Mouse (Mus musculus) C2C12 (cell line): ENCODE measurements around the gene Bsn. TPM values are rescaled to one million over a fixed set of nuclear protein-coding genes. Genes with fewer than 3 reads are reported as not detected.

Experiments
- H3K27me3 ChIP-seq: one replicate; pipeline ENCODE4 v1.6.1; 2011; ENCODE audit not compliant: control insufficient read depth, insufficient read depth, insufficient read length
- H3K36me3 ChIP-seq: one replicate; pipeline ENCODE4 v1.6.1; 2011; ENCODE audit not compliant: control insufficient read depth, insufficient read depth
- H3K4me3 ChIP-seq: one replicate; pipeline ENCODE4 v1.5.1; 2011; ENCODE audit warnings: mild to moderate bottlenecking, control low read depth; ENCODE audit not compliant: poor library complexity, insufficient read depth, severe bottlenecking
- H3K79me2 ChIP-seq: one replicate; pipeline ENCODE4 v1.6.1; 2011; ENCODE audit not compliant: control insufficient read depth, insufficient read depth
- H3K79me3 ChIP-seq: one replicate; pipeline ENCODE4 v1.6.1; 2011; ENCODE audit warnings: low read depth, control low read depth
- H3ac ChIP-seq: one replicate; pipeline ENCODE3; 2011; ENCODE audit warnings: low read depth; ENCODE audit not compliant: control insufficient read depth, insufficient read length
- CEBPB ChIP-seq: IDR thresholded peaks from one replicate; pipeline ENCODE4 v1.6.1; 2011; ENCODE audit warnings: low read depth, mild to moderate bottlenecking, control low read depth, moderate library complexity
- CTCF ChIP-seq: IDR thresholded peaks from one replicate; pipeline ENCODE4 v1.5.1; 2011; ENCODE audit not compliant: control insufficient read depth, insufficient read depth, insufficient read length
- FOSL1 ChIP-seq: IDR thresholded peaks from one replicate; pipeline ENCODE4 v1.8.0; 2011; ENCODE audit warnings: mild to moderate bottlenecking, low read length; ENCODE audit not compliant: poor library complexity, insufficient read depth, severe bottlenecking
- MAX ChIP-seq: IDR thresholded peaks from one replicate; pipeline ENCODE4 v1.6.1; 2011; ENCODE audit warnings: mild to moderate bottlenecking, control low read depth
- MYOD1 ChIP-seq: IDR thresholded peaks from one replicate; pipeline ENCODE4 v1.6.1; 2011; ENCODE audit warnings: low read depth; ENCODE audit not compliant: control insufficient read depth, insufficient read length
- MYOG ChIP-seq: IDR thresholded peaks from one replicate; pipeline ENCODE4 v1.6.1; 2011; ENCODE audit not compliant: control insufficient read depth, insufficient read length; ENCODE audit errors: extremely low read depth
- USF1 ChIP-seq: IDR thresholded peaks from one replicate; pipeline ENCODE4 v1.6.1; 2011; ENCODE audit warnings: low read depth, mild to moderate bottlenecking, control low read depth, moderate library complexity
- long read RNA-seq, 2 experiments: library from polyadenylated mRNA; unstranded; transcript quantifications; one replicate each; pipeline ENCODE4 v2.0.0; 2019 to 2020
- polyA plus RNA-seq: library from polyadenylated mRNA; unstranded; fragments of >200 nt; fragmentation: generic; extraction: Trizol; gene quantifications from one replicate; pipeline ENCODE4 v1.2.1, GENCODE M21; 2012; ENCODE audit warnings: missing spikeins

Gene Bsn
- polyA plus RNA-seq, result 0.85 TPM
- long read RNA-seq, experiment 1, result 0 reads
- long read RNA-seq, experiment 2, partial matches to known transcripts, result 15 of 15 reads
- long read RNA-seq, experiment 2, other reads (novel, unspliced or antisense), result 0 of 15 reads

DNA sequence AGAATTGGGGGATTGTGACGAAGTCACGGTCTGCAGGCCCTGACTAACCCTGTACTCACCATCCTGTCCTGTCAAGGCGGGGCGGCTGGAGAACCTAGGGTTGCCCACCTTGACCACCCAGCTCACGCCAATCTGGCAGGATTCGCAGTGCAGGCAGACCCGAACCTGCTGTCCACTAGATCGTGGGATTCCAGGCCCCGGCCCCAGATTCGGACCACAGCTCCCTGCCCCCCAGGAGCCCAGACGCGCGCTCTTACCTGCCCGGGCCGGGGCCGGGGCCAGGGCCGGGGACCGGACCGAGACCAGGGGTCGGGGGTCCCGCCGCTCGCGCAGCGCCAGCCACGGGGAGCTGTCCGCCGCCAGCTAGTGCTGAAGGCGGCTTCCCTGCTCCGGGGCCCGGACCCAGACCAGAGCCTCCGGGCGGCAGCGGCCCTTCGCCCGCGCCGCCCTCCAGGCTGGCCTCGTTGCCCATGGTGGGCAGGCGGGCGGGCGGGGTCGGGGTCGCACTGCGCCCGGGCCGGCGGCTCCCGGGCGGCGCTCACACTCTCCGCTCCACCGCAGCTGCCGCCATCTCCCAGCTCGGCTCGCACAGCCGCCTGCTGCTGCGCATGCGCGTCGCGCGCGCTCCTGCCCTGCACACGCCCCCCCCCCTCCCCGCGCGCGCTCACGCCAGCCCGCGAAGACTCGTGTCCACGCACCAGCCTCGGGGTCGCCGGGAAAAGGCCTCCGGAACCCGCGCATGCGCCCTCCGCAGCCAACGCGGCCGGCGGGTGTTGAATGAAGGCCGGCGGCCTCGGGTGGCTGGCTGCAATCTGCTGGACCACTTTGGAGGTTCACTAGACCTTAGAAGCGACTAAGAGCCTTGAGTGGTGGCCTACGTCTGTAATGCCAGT, at the start of gene Bsn:
Bsn (minus strand) TSS at position 598 of the 893 bp plus-strand sequence.
- Histone ChIP-seq H3K79me2 (no peaks in the 10 kb centered on the region), H3K79me3 (no peaks in the 10 kb centered on the region), H3ac (no peak within 1 kb of the TSS), H3K27me3 (peaks cover 54% of the 10 kb centered on the region), H3K36me3 (no peaks in the 10 kb centered on the region), H3K4me3 (no peak within 1 kb of the TSS)
- TF ChIP-seq FOSL1 (no peak), MYOG (no peak), USF1 (no peak), CTCF (no peak), CEBPB (no peak), MYOD1 (no peak), MAX (no peak)

DNA sequence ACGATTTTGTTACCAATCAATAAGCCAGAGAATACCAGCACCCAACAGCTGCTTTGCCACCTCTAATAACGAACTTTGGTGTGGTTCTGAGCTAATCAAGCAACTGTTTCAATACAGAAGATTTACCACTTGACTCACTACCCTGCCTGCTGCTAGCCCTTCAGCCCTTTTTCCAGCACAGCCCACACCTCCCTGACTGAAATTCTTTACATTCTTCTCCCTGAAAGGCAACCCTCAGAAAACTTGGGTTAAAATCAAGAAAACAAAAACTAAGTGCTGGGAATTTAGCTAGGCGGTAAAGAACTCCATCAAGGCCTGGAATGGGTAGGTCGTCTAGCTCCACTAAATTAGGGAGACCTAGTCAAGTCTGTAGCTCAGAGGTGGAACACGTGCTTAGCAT, 49.8 kb upstream of the Bsn start:
- H3K79me3 ChIP-seq, result no peaks in the 10 kb centered on the region
- no peaks in the 10 kb centered on the region for H3K27me3 ChIP-seq
- TF ChIP-seq MAX (no peak), USF1 (no peak), MYOD1 (no peak), CTCF (no peak), FOSL1 (no peak), CEBPB (no peak), MYOG (no peak)
- no peaks in the 10 kb centered on the region for H3K79me2 ChIP-seq
- no peak overlapping the region for H3K4me3 ChIP-seq
- peaks cover 3% of the 10 kb centered on the region for H3K36me3 ChIP-seq
- no peak overlapping the region for H3ac ChIP-seq

DNA sequence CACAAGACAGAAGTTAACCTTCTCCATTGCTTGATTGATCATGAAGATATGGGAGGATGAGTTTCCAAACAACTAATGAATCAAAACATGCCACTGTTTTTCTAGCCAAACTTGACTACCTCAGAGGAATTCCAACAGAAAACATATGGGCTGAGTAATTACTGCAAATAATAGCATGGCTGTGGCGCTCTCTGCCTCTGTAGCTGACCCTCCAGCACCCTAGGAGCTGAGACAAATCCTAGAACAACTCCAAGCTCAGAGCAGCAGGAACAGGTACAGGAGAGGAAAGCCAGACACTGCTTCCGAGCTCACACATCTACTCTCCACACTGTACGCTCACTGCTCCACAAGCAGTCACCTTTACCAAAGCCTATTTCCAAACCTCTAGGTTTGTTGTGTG, 48.6 kb upstream of the Bsn start:
- H3K27me3 ChIP-seq, result no peaks in the 10 kb centered on the region
- peaks cover 2% of the 10 kb centered on the region for H3K36me3 ChIP-seq
- H3K79me3 ChIP-seq, result peaks cover 2% of the 10 kb centered on the region
- TF ChIP-seq FOSL1 (no peak), CTCF (no peak), CEBPB (no peak), MYOD1 (no peak), USF1 (no peak), MYOG (no peak), MAX (no peak)
- no peak overlapping the region for H3ac ChIP-seq
- no peaks in the 10 kb centered on the region for H3K79me2 ChIP-seq
- no peak overlapping the region for H3K4me3 ChIP-seq

DNA sequence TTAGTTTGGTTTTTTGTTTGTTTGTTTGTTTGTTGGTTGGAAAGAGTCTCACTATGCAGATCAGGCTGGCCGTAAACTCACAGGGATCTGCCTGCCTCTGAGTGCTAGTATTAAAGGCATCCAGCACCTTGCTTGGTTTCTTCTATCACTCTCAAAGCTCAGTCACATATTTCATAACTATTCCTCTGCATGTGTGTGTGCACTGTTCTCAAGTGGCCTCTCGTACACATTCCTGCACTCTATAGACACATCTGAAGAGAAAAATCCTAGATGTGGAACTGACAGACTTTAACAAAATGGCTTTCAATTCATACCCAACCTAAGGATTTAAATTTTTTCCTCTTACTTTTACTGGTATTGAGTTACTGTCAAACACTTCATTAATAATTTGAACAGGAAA, 48.2 kb upstream of the Bsn start:
- Histone ChIP-seq H3K4me3 (no peak overlapping the region), H3K79me3 (peaks cover 2% of the 10 kb centered on the region), H3ac (no peak overlapping the region), H3K27me3 (no peaks in the 10 kb centered on the region), H3K79me2 (no peaks in the 10 kb centered on the region), H3K36me3 (no peaks in the 10 kb centered on the region)
- TF ChIP-seq CEBPB, result no peak

DNA sequence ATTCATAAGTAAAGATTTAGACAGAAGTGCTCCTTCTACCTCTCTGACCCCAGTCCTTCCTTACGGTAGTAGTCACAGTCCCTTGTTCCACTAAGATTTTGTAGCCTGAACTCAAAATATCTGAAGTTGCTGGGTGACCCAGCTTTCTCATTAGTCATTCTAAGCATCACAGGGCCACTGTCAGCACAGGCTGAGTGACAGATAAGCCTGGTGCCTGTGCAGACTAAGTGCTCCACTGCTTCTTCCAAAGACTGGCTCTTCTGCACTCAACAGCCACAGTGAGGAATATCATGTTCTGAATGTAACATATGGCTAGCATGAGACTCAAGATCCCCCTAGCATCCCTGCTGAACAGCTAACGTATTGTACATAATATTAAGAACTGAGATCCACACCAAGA, 44.5 kb upstream of the Bsn start:
- H3K27me3 ChIP-seq, result no peaks in the 10 kb centered on the region
- H3K79me2 ChIP-seq, result no peaks in the 10 kb centered on the region
- H3ac ChIP-seq, result no peak overlapping the region
- TF ChIP-seq FOSL1, result no peak
- TF ChIP-seq MAX, result no peak
- no peak for TF ChIP-seq CTCF
- no peak for TF ChIP-seq MYOG
- TF ChIP-seq USF1, result no peak
- TF ChIP-seq MYOD1, result no peak
- TF ChIP-seq CEBPB, result no peak
- peaks cover 2% of the 10 kb centered on the region for H3K79me3 ChIP-seq
- H3K4me3 ChIP-seq, result no peak overlapping the region
- H3K36me3 ChIP-seq, result no peaks in the 10 kb centered on the region

DNA sequence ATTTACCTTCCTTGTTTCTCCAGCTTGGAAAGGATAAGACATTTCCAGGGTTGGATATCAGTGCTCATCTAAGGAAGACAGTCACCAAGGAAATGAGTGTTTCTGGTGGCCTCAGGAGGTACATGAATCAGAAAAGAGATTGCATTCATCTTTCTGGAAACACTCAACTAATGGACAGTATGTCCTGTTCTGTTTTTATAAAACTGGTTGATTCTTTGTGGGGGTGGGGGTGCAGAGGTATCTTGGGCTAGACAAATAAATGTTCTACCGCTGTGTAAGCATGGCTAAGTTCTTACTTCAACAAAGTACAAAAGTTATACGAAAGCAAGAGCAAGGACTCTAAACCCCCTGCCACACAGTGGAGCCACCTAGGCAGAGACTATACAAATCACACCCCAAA, 42.7 kb upstream of the Bsn start:
- H3K36me3 ChIP-seq, result no peaks in the 10 kb centered on the region
- H3K4me3 ChIP-seq, result no peak overlapping the region
- H3K79me2 ChIP-seq, result no peaks in the 10 kb centered on the region
- peaks cover 2% of the 10 kb centered on the region for H3K79me3 ChIP-seq
- H3ac ChIP-seq, result no peak overlapping the region
- TF ChIP-seq MAX (no peak), CTCF (no peak), MYOD1 (no peak), CEBPB (no peak), MYOG (no peak), FOSL1 (no peak), USF1 (no peak)
- no peaks in the 10 kb centered on the region for H3K27me3 ChIP-seq
